Mouse (Mus musculus): ENCODE results near the gene Bfsp2. TPM values are rescaled to one million over a fixed set of nuclear protein-coding genes. Genes with fewer than 3 reads are reported as not detected.

Gene Bfsp2
- polyA plus RNA-seq, 1 experiment from 2014 or later, result 0.62 TPM

- Histone ChIP-seq H3K9ac (no peak overlapping the region), H3K4me1 (no peaks in the 10 kb centered on the region), H3K27me3 (replicated peaks) (no peaks in the 10 kb centered on the region), H3K9me3 (no peaks in the 10 kb centered on the region), H3K4me2 (replicated peaks) (no peak overlapping the region), H3K27ac (no peak overlapping the region), H3K36me3 (no peaks in the 10 kb centered on the region), H3K4me3 (no peak overlapping the region)
- WGBS, result 87% methylated on average over 7 of the region's 7 CpGs
- no peak for ATAC-seq (ENCODE audit: low FRiP score, low read depth)
Observed at GRCm38 (mm10) chr9:103449092-103449491, 31.1 kb downstream of the Bfsp2 start.

- H3K36me3 ChIP-seq, result no peaks in the 10 kb centered on the region
- no peak overlapping the region for H3K4me3 ChIP-seq
- no peak overlapping the region for H3K4me2 ChIP-seq (replicated peaks)
- H3K9ac ChIP-seq, result no peak overlapping the region
- H3K27ac ChIP-seq, result no peak overlapping the region
- no peaks in the 10 kb centered on the region for H3K9me3 ChIP-seq
- H3K4me1 ChIP-seq, result peaks cover 13% of the 10 kb centered on the region; the same call in 1 of the 2 replicates
- WGBS, result 89% methylated on average over 5 of the region's 5 CpGs
- H3K27me3 ChIP-seq (replicated peaks), result no peaks in the 10 kb centered on the region
- ATAC-seq (ENCODE audit: low FRiP score, low read depth), result no peak
Observed at GRCm38 (mm10) chr9:103444656-103445055, 35.6 kb downstream of the Bfsp2 start.

GRCm38 (mm10) chr9:103443824-103444185 is 36.4 kb downstream of the Bfsp2 start:
- H3K4me1 ChIP-seq, result peaks cover 13% of the 10 kb centered on the region; the same call in 1 of the 2 replicates
- H3K4me2 ChIP-seq (replicated peaks), result peak overlapping the region; percentile 36
- no peaks in the 10 kb centered on the region for H3K9me3 ChIP-seq
- 0 out of 2 replicates have a peak overlapping the region, but pooled peaks have one; percentile 20 for H3K27ac ChIP-seq
- no peak overlapping the region for H3K9ac ChIP-seq
- no peak for ATAC-seq (ENCODE audit: low FRiP score, low read depth)
- no peak overlapping the region for H3K4me3 ChIP-seq
- H3K27me3 ChIP-seq (replicated peaks), result no peaks in the 10 kb centered on the region
- H3K36me3 ChIP-seq, result no peaks in the 10 kb centered on the region
- 46% methylated on average over 7 of the region's 7 CpGs for WGBS

GRCm38 (mm10) chr9:103443121-103443823 is 36.9 kb downstream of the Bfsp2 start:
- H3K27ac ChIP-seq, result peak overlapping the region; percentile 20; the same call in 1 of the 2 replicates
- H3K4me2 ChIP-seq (replicated peaks), result peak overlapping the region; percentile 36
- 47% methylated on average over 13 of the region's 13 CpGs for WGBS
- no peak for ATAC-seq (ENCODE audit: low FRiP score, low read depth)
- no peak overlapping the region for H3K9ac ChIP-seq
- H3K9me3 ChIP-seq, result no peaks in the 10 kb centered on the region
- no peaks in the 10 kb centered on the region for H3K36me3 ChIP-seq
- no peak overlapping the region for H3K4me3 ChIP-seq
- H3K4me1 ChIP-seq, result peaks cover 13% of the 10 kb centered on the region; the same call in 1 of the 2 replicates
- no peaks in the 10 kb centered on the region for H3K27me3 ChIP-seq (replicated peaks)

- Histone ChIP-seq H3K9ac (no peak overlapping the region), H3K27ac (no peak overlapping the region), H3K4me2 (replicated peaks) (no peak overlapping the region), H3K4me1 (peaks cover 13% of the 10 kb centered on the region; the same call in 1 of the 2 replicates), H3K36me3 (no peaks in the 10 kb centered on the region), H3K9me3 (no peaks in the 10 kb centered on the region), H3K27me3 (replicated peaks) (no peaks in the 10 kb centered on the region), H3K4me3 (no peak overlapping the region)
- 54% methylated on average over 3 of the region's 3 CpGs for WGBS
- no peak for ATAC-seq (ENCODE audit: low FRiP score, low read depth)
Observed at GRCm38 (mm10) chr9:103440597-103440996, 39.6 kb downstream of the Bfsp2 start.

- 79% methylated on average over 5 of the region's 5 CpGs for WGBS
Observed at GRCm38 (mm10) chr9:103437104-103437503, 43.1 kb downstream of the Bfsp2 start.

GRCm38 (mm10) chr9:103434116-103434515 is 46.1 kb downstream of the Bfsp2 start:
- H3K9ac ChIP-seq, result no peak overlapping the region
- no peak overlapping the region for H3K27ac ChIP-seq
- H3K4me3 ChIP-seq, result no peak overlapping the region
- H3K27me3 ChIP-seq (replicated peaks), result no peaks in the 10 kb centered on the region
- no peaks in the 10 kb centered on the region for H3K36me3 ChIP-seq
- WGBS, result 55% methylated on average over 4 of the region's 4 CpGs
- H3K4me1 ChIP-seq, result no peaks in the 10 kb centered on the region
- no peak for ATAC-seq (ENCODE audit: low FRiP score, low read depth)
- H3K9me3 ChIP-seq, result no peaks in the 10 kb centered on the region
- H3K4me2 ChIP-seq (replicated peaks), result no peak overlapping the region

More at GRCm38 (mm10) chr9:103437104-103437503, 43.1 kb downstream of the Bfsp2 start:
- ATAC-seq (ENCODE audit: low FRiP score, low read depth), result no peak
- Histone ChIP-seq H3K4me2 (replicated peaks) (no peak overlapping the region), H3K36me3 (no peaks in the 10 kb centered on the region), H3K27me3 (replicated peaks) (no peaks in the 10 kb centered on the region), H3K4me3 (no peak overlapping the region), H3K4me1 (no peaks in the 10 kb centered on the region), H3K27ac (no peak overlapping the region), H3K9me3 (no peaks in the 10 kb centered on the region), H3K9ac (no peak overlapping the region)

- H3K9me3 ChIP-seq, result no peaks in the 10 kb centered on the region
- no peak overlapping the region for H3K27ac ChIP-seq
- H3K9ac ChIP-seq, result no peak overlapping the region
- H3K4me3 ChIP-seq, result no peak overlapping the region
- H3K4me1 ChIP-seq, result no peaks in the 10 kb centered on the region
- H3K27me3 ChIP-seq (replicated peaks), result no peaks in the 10 kb centered on the region
- ATAC-seq (ENCODE audit: low FRiP score, low read depth), result no peak
- WGBS, result 71% methylated on average over 13 of the region's 13 CpGs
- no peaks in the 10 kb centered on the region for H3K36me3 ChIP-seq
- no peak overlapping the region for H3K4me2 ChIP-seq (replicated peaks)
Observed at GRCm38 (mm10) chr9:103432122-103432778, 48.0 kb downstream of the Bfsp2 start.

GRCm38 (mm10) chr9:103431718-103432117 is 48.5 kb downstream of the Bfsp2 start:
- Histone ChIP-seq H3K4me2 (replicated peaks) (no peak overlapping the region), H3K27ac (no peak overlapping the region), H3K36me3 (no peaks in the 10 kb centered on the region), H3K27me3 (replicated peaks) (no peaks in the 10 kb centered on the region), H3K4me3 (no peak overlapping the region), H3K4me1 (no peaks in the 10 kb centered on the region), H3K9me3 (no peaks in the 10 kb centered on the region), H3K9ac (no peak overlapping the region)
- ATAC-seq (ENCODE audit: low FRiP score, low read depth), result no peak
- WGBS, result 84% methylated on average over 1 of the region's 1 CpGs

GRCm38 (mm10) chr9:103430431-103431220 is 49.6 kb downstream of the Bfsp2 start:
- H3K4me2 ChIP-seq (replicated peaks), result no peak overlapping the region
- no peak overlapping the region for H3K4me3 ChIP-seq
- WGBS, result 86% methylated on average over 13 of the region's 13 CpGs

GRCm38 (mm10) chr9:103426425-103426824 is 53.8 kb downstream of the Bfsp2 start:
- 86% methylated on average over 11 of the region's 11 CpGs for WGBS
- H3K27me3 ChIP-seq (replicated peaks), result no peaks in the 10 kb centered on the region

More at GRCm38 (mm10) chr9:103430431-103431220, 49.6 kb downstream of the Bfsp2 start:
- Histone ChIP-seq H3K9ac (no peak overlapping the region), H3K4me1 (no peaks in the 10 kb centered on the region), H3K27ac (no peak overlapping the region), H3K9me3 (no peaks in the 10 kb centered on the region), H3K27me3 (replicated peaks) (no peaks in the 10 kb centered on the region), H3K36me3 (no peaks in the 10 kb centered on the region)
- ATAC-seq (ENCODE audit: low FRiP score, low read depth), result no peak

GRCm38 (mm10) chr9:103424869-103425268 is 55.4 kb downstream of the Bfsp2 start:
- H3K4me1 ChIP-seq, result no peaks in the 10 kb centered on the region; the same call in 1 of the 2 replicates
- H3K27ac ChIP-seq, result no peak overlapping the region
- H3K4me2 ChIP-seq (replicated peaks), result no peak overlapping the region
- no peak for ATAC-seq (ENCODE audit: low FRiP score, low read depth)
- no peak overlapping the region for H3K4me3 ChIP-seq
- no peaks in the 10 kb centered on the region for H3K9me3 ChIP-seq
- H3K27me3 ChIP-seq (replicated peaks), result no peaks in the 10 kb centered on the region
- WGBS, result 86% methylated on average over 11 of the region's 11 CpGs
- no peak overlapping the region for H3K9ac ChIP-seq
- no peaks in the 10 kb centered on the region for H3K36me3 ChIP-seq

More at GRCm38 (mm10) chr9:103426425-103426824, 53.8 kb downstream of the Bfsp2 start:
- Histone ChIP-seq H3K4me2 (replicated peaks) (no peak overlapping the region), H3K9me3 (no peaks in the 10 kb centered on the region), H3K36me3 (no peaks in the 10 kb centered on the region), H3K4me1 (no peaks in the 10 kb centered on the region), H3K4me3 (no peak overlapping the region), H3K9ac (no peak overlapping the region), H3K27ac (no peak overlapping the region)
- no peak for ATAC-seq (ENCODE audit: low FRiP score, low read depth)

Data from neural tube, embryonic 12.5 days (tissue).